Mouse (Mus musculus): ENCODE data around the gene Sez6l. TPM values are rescaled to one million over a fixed set of nuclear protein-coding genes. Genes with fewer than 3 reads are reported as not detected.

Sez6l gene
- polyA plus RNA-seq, 1 experiment from 2014 or later: 2.2 TPM

DNA sequence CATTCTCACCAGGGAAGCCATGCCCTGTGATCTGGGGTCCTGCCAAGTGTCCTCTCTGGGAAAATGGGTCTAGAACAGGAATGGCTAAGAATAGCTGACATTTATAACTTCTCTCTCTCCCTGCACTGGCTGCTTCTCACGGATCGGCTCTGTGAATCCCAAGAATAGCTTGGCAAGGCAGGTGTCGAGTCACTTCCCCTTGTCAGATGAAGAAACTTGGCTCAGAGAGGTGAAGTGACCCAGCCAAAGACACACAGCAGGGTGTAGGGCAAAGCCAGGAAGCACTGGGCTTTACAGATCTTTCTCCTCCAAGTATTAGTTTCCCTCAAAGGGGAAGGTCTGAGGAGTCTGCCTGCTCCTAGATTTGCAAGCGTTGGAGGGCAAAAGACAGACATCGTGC, 44.1 kb downstream of the Sez6l start:
- Histone ChIP-seq H3K36me3 (ENCODE audit: control insufficient read depth, insufficient read depth, low read length) (no peaks in the 10 kb centered on the region), H3K9me3 (replicated peaks; ENCODE audit: control insufficient read depth, low read length) (peaks cover 7% of the 10 kb centered on the region; the same call in 1 of the 2 replicates), H3K27me3 (ENCODE audit: control insufficient read depth, insufficient read depth, low read length) (no peaks in the 10 kb centered on the region), H3K4me3 (replicated peaks; ENCODE audit: low read length) (no peak overlapping the region), H3K4me2 (ENCODE audit: low read depth, low read length) (no peak overlapping the region), H3K4me1 (ENCODE audit: control insufficient read depth, insufficient read depth, low read length) (no peaks in the 10 kb centered on the region), H3K9ac (ENCODE audit: low read length) (no peak overlapping the region), H3K27ac (ENCODE audit: low read length) (no peak overlapping the region)
- ATAC-seq (ENCODE audit: insufficient read depth, low FRiP score): no peak
- WGBS: 73% methylated on average over 5 of the region's 5 CpGs

DNA sequence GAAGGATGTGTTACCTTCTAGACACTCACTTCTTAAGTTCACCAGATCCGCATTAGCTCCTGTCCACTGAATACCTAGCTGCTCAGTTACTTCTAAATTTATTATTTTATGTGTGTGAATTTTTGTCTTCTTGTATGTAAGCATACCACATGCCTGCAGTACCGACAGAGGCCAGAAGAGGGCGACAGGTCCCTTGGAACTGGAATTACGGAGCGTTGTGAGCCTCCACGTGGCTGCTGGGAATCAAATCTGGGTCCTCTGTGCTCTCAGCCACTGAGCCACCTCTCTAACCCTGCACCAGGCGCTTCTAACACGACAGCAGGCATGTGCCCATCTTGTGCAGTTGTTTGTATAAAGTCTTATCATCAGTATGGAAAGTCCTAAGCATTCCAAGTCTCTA, 44.8 kb downstream of the Sez6l start:
- 68% methylated on average over 8 of the region's 8 CpGs for WGBS
- H3K9me3 ChIP-seq (replicated peaks; ENCODE audit: control insufficient read depth, low read length): peaks cover 7% of the 10 kb centered on the region; the same call in 1 of the 2 replicates
- no peak overlapping the region for H3K4me2 ChIP-seq (ENCODE audit: low read depth, low read length)
- no peak for ATAC-seq (ENCODE audit: insufficient read depth, low FRiP score)
- H3K4me3 ChIP-seq (replicated peaks; ENCODE audit: low read length): no peak overlapping the region
- H3K27ac ChIP-seq (ENCODE audit: low read length): no peak overlapping the region
- H3K36me3 ChIP-seq (ENCODE audit: control insufficient read depth, insufficient read depth, low read length): no peaks in the 10 kb centered on the region
- no peaks in the 10 kb centered on the region for H3K27me3 ChIP-seq (ENCODE audit: control insufficient read depth, insufficient read depth, low read length)
- H3K4me1 ChIP-seq (ENCODE audit: control insufficient read depth, insufficient read depth, low read length): no peaks in the 10 kb centered on the region
- H3K9ac ChIP-seq (ENCODE audit: low read length): no peak overlapping the region

DNA sequence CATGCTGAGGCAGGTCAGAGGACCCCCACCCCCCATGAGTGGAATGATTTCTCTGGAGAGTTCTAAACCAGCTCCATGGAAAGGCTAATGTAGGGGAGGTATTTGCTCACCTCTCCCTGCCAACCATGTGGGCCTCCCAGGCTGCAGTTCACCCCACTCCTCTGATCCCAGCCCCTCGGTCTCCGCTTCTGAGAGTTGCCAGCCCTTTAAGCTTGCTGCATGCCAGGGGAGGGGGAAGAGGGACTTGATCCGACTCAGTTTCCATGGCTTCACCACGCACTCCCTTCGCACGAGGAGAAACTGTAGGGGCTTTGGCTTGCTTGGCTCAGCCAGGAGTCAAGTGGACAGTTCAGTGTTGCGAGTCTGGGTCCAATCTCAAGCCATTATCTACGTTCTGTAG, 45.9 kb downstream of the Sez6l start:
- no peak overlapping the region for H3K4me3 ChIP-seq (replicated peaks; ENCODE audit: low read length)
- WGBS: 62% methylated on average over 8 of the region's 8 CpGs

DNA sequence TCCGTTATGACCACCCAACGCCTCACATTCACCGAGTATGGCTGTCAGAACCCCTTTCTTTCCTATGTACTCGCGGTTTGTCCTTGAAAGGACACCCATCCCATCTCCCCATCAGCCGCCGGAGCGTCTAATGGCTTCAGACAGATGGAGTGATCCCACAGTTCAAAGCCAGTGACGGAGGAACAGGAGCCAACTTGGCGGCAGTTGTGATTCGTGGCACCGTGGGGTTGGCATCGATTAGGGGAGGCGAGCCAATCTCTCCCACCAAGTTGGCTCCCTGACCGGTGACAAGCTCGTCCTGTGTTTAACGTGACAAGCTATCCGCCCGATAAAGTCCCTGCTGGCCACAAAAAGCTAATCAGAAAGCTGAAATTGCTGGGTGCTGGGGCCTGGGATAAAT, 50.0 kb downstream of the Sez6l start:
- H3K4me1 ChIP-seq (ENCODE audit: control insufficient read depth, insufficient read depth, low read length): no peaks in the 10 kb centered on the region
- peaks cover under 1% of the 10 kb centered on the region; the same call in 1 of the 2 replicates for H3K9me3 ChIP-seq (replicated peaks; ENCODE audit: control insufficient read depth, low read length)
- H3K9ac ChIP-seq (ENCODE audit: low read length): no peak overlapping the region
- H3K4me2 ChIP-seq (ENCODE audit: low read depth, low read length): no peak overlapping the region
- H3K27me3 ChIP-seq (ENCODE audit: control insufficient read depth, insufficient read depth, low read length): no peaks in the 10 kb centered on the region
- 79% methylated on average over 19 of the region's 19 CpGs for WGBS
- no peak overlapping the region for H3K4me3 ChIP-seq (replicated peaks; ENCODE audit: low read length)
- no peak overlapping the region for H3K27ac ChIP-seq (ENCODE audit: low read length)
- ATAC-seq (ENCODE audit: insufficient read depth, low FRiP score): no peak
- no peaks in the 10 kb centered on the region for H3K36me3 ChIP-seq (ENCODE audit: control insufficient read depth, insufficient read depth, low read length)

More for the DNA sequence above, 45.9 kb downstream of the Sez6l start:
- Histone ChIP-seq H3K36me3 (ENCODE audit: control insufficient read depth, insufficient read depth, low read length) (no peaks in the 10 kb centered on the region), H3K27ac (ENCODE audit: low read length) (no peak overlapping the region), H3K4me2 (ENCODE audit: low read depth, low read length) (no peak overlapping the region), H3K4me1 (ENCODE audit: control insufficient read depth, insufficient read depth, low read length) (no peaks in the 10 kb centered on the region), H3K27me3 (ENCODE audit: control insufficient read depth, insufficient read depth, low read length) (no peaks in the 10 kb centered on the region), H3K9me3 (replicated peaks; ENCODE audit: control insufficient read depth, low read length) (peaks cover 7% of the 10 kb centered on the region; the same call in 1 of the 2 replicates), H3K9ac (ENCODE audit: low read length) (no peak overlapping the region)
- no peak for ATAC-seq (ENCODE audit: insufficient read depth, low FRiP score)

DNA sequence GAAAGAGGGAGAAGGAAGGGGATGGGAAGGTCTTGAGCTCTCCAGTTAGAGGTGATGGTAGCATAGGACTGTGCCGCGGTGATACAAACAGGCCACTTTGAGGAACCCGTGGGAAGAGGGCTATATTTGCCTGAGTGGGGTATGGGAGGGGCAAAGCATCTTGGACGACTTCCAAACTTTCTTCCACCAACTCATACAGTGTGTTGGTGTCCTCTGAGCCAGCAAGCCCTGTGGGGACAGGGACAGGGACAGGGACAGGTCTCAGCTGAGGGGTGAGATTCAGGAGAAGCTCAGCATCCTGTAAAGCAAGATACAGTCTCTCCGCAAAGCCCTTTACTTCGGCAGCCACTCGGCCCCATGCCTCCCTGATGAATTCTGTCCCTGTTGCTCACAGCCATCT, 50.5 kb downstream of the Sez6l start:
- Histone ChIP-seq H3K4me2 (ENCODE audit: low read depth, low read length) (no peak overlapping the region), H3K4me1 (ENCODE audit: control insufficient read depth, insufficient read depth, low read length) (no peaks in the 10 kb centered on the region), H3K9me3 (replicated peaks; ENCODE audit: control insufficient read depth, low read length) (no peaks in the 10 kb centered on the region), H3K27me3 (ENCODE audit: control insufficient read depth, insufficient read depth, low read length) (no peaks in the 10 kb centered on the region), H3K4me3 (replicated peaks; ENCODE audit: low read length) (no peak overlapping the region), H3K9ac (ENCODE audit: low read length) (no peak overlapping the region), H3K36me3 (ENCODE audit: control insufficient read depth, insufficient read depth, low read length) (no peaks in the 10 kb centered on the region), H3K27ac (ENCODE audit: low read length) (no peak overlapping the region)
- 66% methylated on average over 7 of the region's 7 CpGs for WGBS
- ATAC-seq (ENCODE audit: insufficient read depth, low FRiP score): no peak

DNA sequence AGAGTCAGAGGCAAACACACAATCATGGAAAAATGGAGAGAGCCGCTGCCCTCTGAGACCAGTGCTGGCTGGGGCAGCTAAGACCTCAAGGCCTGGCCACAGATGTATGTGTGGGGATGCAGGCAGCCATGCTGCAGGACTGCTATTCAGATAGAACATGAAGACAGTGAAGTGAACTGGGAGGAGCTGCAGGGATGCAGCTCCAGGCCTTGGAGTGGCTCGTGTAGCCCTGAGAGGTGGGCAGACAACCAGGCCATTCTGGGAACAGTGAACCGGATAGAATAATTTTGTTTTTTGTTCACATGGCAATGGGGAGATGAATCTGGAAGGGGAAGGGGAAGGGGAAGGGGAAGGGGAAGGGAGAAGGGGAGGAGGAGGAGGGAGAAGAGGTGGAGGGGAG, 51.0 kb downstream of the Sez6l start:
- H3K9me3 ChIP-seq (replicated peaks; ENCODE audit: control insufficient read depth, low read length): no peaks in the 10 kb centered on the region
- no peak overlapping the region for H3K4me3 ChIP-seq (replicated peaks; ENCODE audit: low read length)
- no peak overlapping the region for H3K9ac ChIP-seq (ENCODE audit: low read length)
- WGBS: 89% methylated on average over 3 of the region's 3 CpGs
- peaks cover 2% of the 10 kb centered on the region for H3K4me1 ChIP-seq (ENCODE audit: control insufficient read depth, insufficient read depth, low read length)
- no peaks in the 10 kb centered on the region for H3K27me3 ChIP-seq (ENCODE audit: control insufficient read depth, insufficient read depth, low read length)
- no peaks in the 10 kb centered on the region for H3K36me3 ChIP-seq (ENCODE audit: control insufficient read depth, insufficient read depth, low read length)
- ATAC-seq (ENCODE audit: insufficient read depth, low FRiP score): no peak
- H3K27ac ChIP-seq (ENCODE audit: low read length): no peak overlapping the region
- H3K4me2 ChIP-seq (ENCODE audit: low read depth, low read length): no peak overlapping the region

DNA sequence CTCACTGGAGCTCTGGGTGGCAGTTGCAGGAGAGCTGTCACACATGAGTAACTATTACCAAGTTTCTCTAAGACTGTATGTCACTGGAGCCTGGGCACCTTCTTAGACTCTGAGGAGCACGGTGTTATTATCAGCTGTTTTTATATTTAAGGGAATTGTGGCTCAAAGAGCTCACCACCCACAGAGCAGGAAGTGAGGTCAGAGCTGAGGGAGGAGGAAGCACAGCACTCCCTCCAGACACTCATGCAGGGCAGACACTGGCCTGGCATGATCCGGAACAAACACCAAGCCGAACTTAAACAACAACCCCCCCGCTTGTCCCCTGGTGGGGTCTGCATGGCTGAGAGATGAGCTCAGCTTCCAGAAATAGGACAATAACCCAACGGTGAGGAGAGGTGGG, 51.7 kb downstream of the Sez6l start:
- no peaks in the 10 kb centered on the region for H3K36me3 ChIP-seq (ENCODE audit: control insufficient read depth, insufficient read depth, low read length)
- H3K27ac ChIP-seq (ENCODE audit: low read length): no peak overlapping the region
- H3K9ac ChIP-seq (ENCODE audit: low read length): no peak overlapping the region
- peaks cover 6% of the 10 kb centered on the region for H3K4me1 ChIP-seq (ENCODE audit: control insufficient read depth, insufficient read depth, low read length)
- H3K4me2 ChIP-seq (ENCODE audit: low read depth, low read length): no peak overlapping the region
- H3K4me3 ChIP-seq (replicated peaks; ENCODE audit: low read length): no peak overlapping the region
- no peaks in the 10 kb centered on the region for H3K9me3 ChIP-seq (replicated peaks; ENCODE audit: control insufficient read depth, low read length)
- no peaks in the 10 kb centered on the region for H3K27me3 ChIP-seq (ENCODE audit: control insufficient read depth, insufficient read depth, low read length)
- ATAC-seq (ENCODE audit: insufficient read depth, low FRiP score): no peak
- 59% methylated on average over 5 of the region's 5 CpGs for WGBS

DNA sequence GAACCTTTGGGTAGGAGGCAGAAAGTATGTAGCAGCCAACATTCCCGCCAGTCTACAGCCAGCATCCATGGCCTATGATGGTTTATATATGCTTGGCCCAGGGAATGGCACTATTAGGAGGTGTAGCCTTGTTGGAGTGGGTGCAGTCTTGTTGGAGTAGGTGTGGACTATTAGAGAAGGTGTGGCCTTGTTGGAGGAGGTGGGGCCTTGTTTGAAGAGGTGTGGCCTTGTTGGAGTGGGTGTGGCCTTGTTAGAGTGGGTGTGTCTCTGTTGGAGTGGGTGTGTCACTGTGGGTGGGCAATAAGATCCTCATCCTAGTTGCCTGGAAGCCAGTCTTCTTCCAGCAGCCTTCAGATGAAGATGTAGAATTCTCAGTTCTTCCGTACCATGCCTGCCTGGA, 53.2 kb downstream of the Sez6l start:
- no peak overlapping the region for H3K4me2 ChIP-seq (ENCODE audit: low read depth, low read length)
- WGBS: 95% methylated on average over 2 of the region's 2 CpGs

DNA sequence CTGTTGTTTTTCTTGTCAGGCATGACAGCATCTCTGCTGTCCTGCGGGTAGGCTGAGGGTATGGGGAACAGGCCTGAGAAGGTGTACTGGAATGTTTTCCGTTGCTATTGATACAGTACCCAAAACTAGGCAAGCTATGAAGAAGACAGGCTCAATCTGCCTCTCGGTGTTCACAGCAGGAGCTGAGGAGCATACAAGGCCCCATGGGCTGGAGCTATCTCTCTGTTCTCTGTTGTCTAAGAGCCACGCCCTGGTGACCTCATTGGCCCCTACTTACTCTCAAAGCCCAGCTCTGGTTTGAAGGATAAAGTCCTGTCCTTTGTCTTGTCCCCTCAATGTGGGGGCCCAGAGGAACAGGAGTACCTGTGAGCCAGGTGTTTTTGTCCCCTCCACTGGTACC, 53.7 kb downstream of the Sez6l start:
- H3K27me3 ChIP-seq (ENCODE audit: control insufficient read depth, insufficient read depth, low read length): no peaks in the 10 kb centered on the region
- peaks cover 6% of the 10 kb centered on the region for H3K4me1 ChIP-seq (ENCODE audit: control insufficient read depth, insufficient read depth, low read length)
- 77% methylated on average over 4 of the region's 4 CpGs for WGBS
- H3K9ac ChIP-seq (ENCODE audit: low read length): no peak overlapping the region
- no peak overlapping the region for H3K4me3 ChIP-seq (replicated peaks; ENCODE audit: low read length)
- no peak overlapping the region for H3K27ac ChIP-seq (ENCODE audit: low read length)
- no peaks in the 10 kb centered on the region for H3K9me3 ChIP-seq (replicated peaks; ENCODE audit: control insufficient read depth, low read length)
- no peak for ATAC-seq (ENCODE audit: insufficient read depth, low FRiP score)
- no peak overlapping the region for H3K4me2 ChIP-seq (ENCODE audit: low read depth, low read length)
- H3K36me3 ChIP-seq (ENCODE audit: control insufficient read depth, insufficient read depth, low read length): no peaks in the 10 kb centered on the region

More for the DNA sequence above, 53.2 kb downstream of the Sez6l start:
- no peak for ATAC-seq (ENCODE audit: insufficient read depth, low FRiP score)
- peaks cover 6% of the 10 kb centered on the region for H3K4me1 ChIP-seq (ENCODE audit: control insufficient read depth, insufficient read depth, low read length)
- no peak overlapping the region for H3K4me3 ChIP-seq (replicated peaks; ENCODE audit: low read length)
- no peak overlapping the region for H3K9ac ChIP-seq (ENCODE audit: low read length)
- no peak overlapping the region for H3K27ac ChIP-seq (ENCODE audit: low read length)
- no peaks in the 10 kb centered on the region for H3K9me3 ChIP-seq (replicated peaks; ENCODE audit: control insufficient read depth, low read length)
- no peaks in the 10 kb centered on the region for H3K36me3 ChIP-seq (ENCODE audit: control insufficient read depth, insufficient read depth, low read length)
- H3K27me3 ChIP-seq (ENCODE audit: control insufficient read depth, insufficient read depth, low read length): no peaks in the 10 kb centered on the region
